Mouse (Mus musculus): ENCODE results near the gene Psmb8.
A peak's percentile ranks its signal among the peaks of the same experiment; 100 is the strongest.

- TF ChIP-seq CTCF (IDR thresholded peaks at IDR 0.05; ENCODE audit: low read depth) (peak; percentile 75), EP300 (IDR thresholded peaks at IDR 0.05; ENCODE audit: low read depth) (no peak)
Observed at GRCm38 (mm10) chr17:34205746-34206176, 8.2 kb downstream of the Psmb8 start.

All from liver, embryonic 14.5 days (tissue).